Mouse (Mus musculus) intestine, embryonic 14.5 days (tissue): ENCODE measurements around the gene Cldn34b3. TPM values are rescaled to one million over a fixed set of nuclear protein-coding genes. Genes with fewer than 3 reads are reported as not detected.
"Not testable (repeated sequence)": the region's sequence is repeated elsewhere in the genome, so short reads cannot be mapped to it uniquely, and the experiment has no call there.

Experiments used
- ATAC-seq: fragments of 200-750 bp; cut with Nextera tagmentation; replicated peaks from 2 replicates; pipeline ENCODE4 v1.8.0; 2017; ENCODE audit warnings: low read depth, moderate number of reproducible peaks, moderate TSS enrichment, moderate library complexity; ENCODE audit not compliant: low FRiP score, low TSS enrichment
- DNase-seq: peaks from one replicate; pipeline ENCODE4 v3.0.0-alpha.2; 2018; ENCODE audit warnings: low spot score
- H3K27ac ChIP-seq: fragments of 300-500 bp; sonication (generic); 2 replicates; pipeline ENCODE4 v1.5.1; 2014; ENCODE audit warnings: low read depth, mild to moderate bottlenecking, control low read depth
- H3K27me3 ChIP-seq: fragments of 300-500 bp; sonication (generic); replicated peaks from 2 replicates; pipeline ENCODE4 v1.6.1; 2014; ENCODE audit warnings: low read length, control low read depth; ENCODE audit not compliant: control insufficient read depth, insufficient read depth
- H3K36me3 ChIP-seq: fragments of 300-500 bp; sonication (generic); 2 replicates; pipeline ENCODE4 v1.6.1; 2014; ENCODE audit warnings: low read length, control low read depth; ENCODE audit not compliant: control insufficient read depth, insufficient read depth
- H3K4me1 ChIP-seq: fragments of 300-500 bp; sonication (generic); replicated peaks from 2 replicates; pipeline ENCODE4 v1.6.1; 2014; ENCODE audit warnings: low read length, control low read depth, mixed read lengths; ENCODE audit not compliant: control insufficient read depth, insufficient read depth
- H3K4me2 ChIP-seq: fragments of 300-500 bp; sonication (generic); 2 replicates; pipeline ENCODE4 v1.6.1; 2014; ENCODE audit warnings: low read length
- H3K4me3 ChIP-seq: fragments of 300-500 bp; sonication (generic); 2 replicates; pipeline ENCODE4 v1.5.1; 2014; ENCODE audit warnings: low read depth, low read length, control low read depth, mixed read lengths
- H3K9ac ChIP-seq: fragments of 300-500 bp; sonication (generic); 2 replicates; pipeline ENCODE4 v1.6.1; 2014; ENCODE audit warnings: mild to moderate bottlenecking, low read length
- H3K9me3 ChIP-seq: fragments of 300-500 bp; sonication (generic); 2 replicates; pipeline ENCODE4 v1.6.1; 2016; ENCODE audit warnings: low read length, control low read depth; ENCODE audit not compliant: control insufficient read depth
- WGBS: fragments of 180-500 bp; shearing (Covaris S2); extraction: QIAGEN DNeasy Blood & Tissue Kit; methylation state at CpG from one replicate; pipeline ENCODE4 v1.1.7; 2014; 5-methylcytosine and 5-hydroxymethylcytosine counted together
- polyA plus RNA-seq: library from polyadenylated mRNA; unstranded; fragments of >200 nt; fragmentation: Nextera tagmentation; extraction: Ambion mirVana; gene quantifications from 2 replicates; pipeline ENCODE4 v1.2.1, GENCODE M21; 2014

Gene Cldn34b3
- polyA plus RNA-seq, result not detected in 2 replicates

- H3K4me3 ChIP-seq, ATAC-seq, H3K27ac ChIP-seq, H3K4me1 ChIP-seq, DNase-seq, H3K36me3 ChIP-seq, H3K9me3 ChIP-seq, H3K4me2 ChIP-seq, H3K9ac ChIP-seq, H3K27me3 ChIP-seq: not testable (repeated sequence)
- 92% methylated on average over 1 of the region's 1 CpGs for WGBS
These were observed at the start of gene Cldn34b3 for GRCm38 (mm10) chrX:76264004-76264403. TSS of gene Cldn34b3 (plus strand) at chrX:76264304.

Other genes with a start within 250 kb of the Cldn34b3 start
- gene Cldn34b4, start 129.0 kb downstream of the Cldn34b3 start, polyA plus RNA-seq, result not detected in 2 replicates